Mouse (Mus musculus): ENCODE results near the gene Dnaja3. TPM values are rescaled to one million over a fixed set of nuclear protein-coding genes. Genes with fewer than 3 reads are reported as not detected.

Gene Dnaja3
- polyA plus RNA-seq, 1 experiment from 2014 or later: 37.8 TPM

GRCm38 (mm10) chr16:4605514-4606131, 34.2 kb upstream of the Dnaja3 start:
- Histone ChIP-seq H3K36me3 (ENCODE audit: insufficient read depth, low read length) (no peaks in the 10 kb centered on the region), H3K4me1 (ENCODE audit: insufficient read depth, low read depth, low read length) (peaks cover 28% of the 10 kb centered on the region; the same call in 1 of the 2 replicates), H3K9ac (replicated peaks; ENCODE audit: low read depth) (no peak overlapping the region), H3K9me3 (ENCODE audit: low read length) (no peaks in the 10 kb centered on the region), H3K27ac (ENCODE audit: low read length) (peak overlapping the region; percentile 64), H3K4me2 (replicated peaks; ENCODE audit: low read depth, low read length) (no peak overlapping the region), H3K4me3 (ENCODE audit: low read depth, low read length) (no peak overlapping the region), H3K27me3 (replicated peaks; ENCODE audit: insufficient read depth, low read length) (no peaks in the 10 kb centered on the region)
- WGBS: 60% methylated on average over 13 of the region's 13 CpGs
- TF ChIP-seq CTCF (IDR thresholded peaks at IDR 0.05): no peak
- DNase-seq (ENCODE audit: low spot score): no peak
- no peak for ATAC-seq

- 0 out of 2 replicates have a peak, but pooled peaks cover 5% of the 10 kb centered on the region for H3K36me3 ChIP-seq (ENCODE audit: insufficient read depth, low read length)
- no peak overlapping the region for H3K4me2 ChIP-seq (replicated peaks; ENCODE audit: low read depth, low read length)
- H3K27ac ChIP-seq (ENCODE audit: low read length): peak overlapping the region; percentile 64
- H3K4me1 ChIP-seq (ENCODE audit: insufficient read depth, low read depth, low read length): peaks cover 28% of the 10 kb centered on the region; the same call in 1 of the 2 replicates
- DNase-seq (ENCODE audit: low spot score): peak; percentile 76
- ATAC-seq: peak; percentile 62
- no peaks in the 10 kb centered on the region for H3K9me3 ChIP-seq (ENCODE audit: low read length)
- no peak overlapping the region for H3K9ac ChIP-seq (replicated peaks; ENCODE audit: low read depth)
- no peak overlapping the region for H3K4me3 ChIP-seq (ENCODE audit: low read depth, low read length)
- 7% methylated on average over 5 of the region's 5 CpGs for WGBS
- H3K27me3 ChIP-seq (replicated peaks; ENCODE audit: insufficient read depth, low read length): no peaks in the 10 kb centered on the region
- TF ChIP-seq CTCF (IDR thresholded peaks at IDR 0.05) (peak; percentile 78), EP300 (IDR thresholded peaks at IDR 0.05) (peak; percentile 74)
Measured at GRCm38 (mm10) chr16:4606431-4607084, 33.2 kb upstream of the Dnaja3 start.

GRCm38 (mm10) chr16:4607818-4608531, 31.8 kb upstream of the Dnaja3 start:
- H3K4me1 ChIP-seq (ENCODE audit: insufficient read depth, low read depth, low read length): peaks cover 26% of the 10 kb centered on the region; the same call in 1 of the 2 replicates
- no peaks in the 10 kb centered on the region for H3K9me3 ChIP-seq (ENCODE audit: low read length)
- H3K27ac ChIP-seq (ENCODE audit: low read length): 0 out of 2 replicates have a peak overlapping the region, but pooled peaks have one; percentile 32
- 40% methylated on average over 9 of the region's 9 CpGs for WGBS
- no peaks in the 10 kb centered on the region for H3K27me3 ChIP-seq (replicated peaks; ENCODE audit: insufficient read depth, low read length)
- H3K36me3 ChIP-seq (ENCODE audit: insufficient read depth, low read length): 0 out of 2 replicates have a peak, but pooled peaks cover 12% of the 10 kb centered on the region
- DNase-seq (ENCODE audit: low spot score): peak; percentile 89
- no peak overlapping the region for H3K4me3 ChIP-seq (ENCODE audit: low read depth, low read length)
- TF ChIP-seq EP300 (IDR thresholded peaks at IDR 0.05): no peak
- peak; percentile 98 for TF ChIP-seq CTCF (IDR thresholded peaks at IDR 0.05)
- no peak overlapping the region for H3K9ac ChIP-seq (replicated peaks; ENCODE audit: low read depth)
- H3K4me2 ChIP-seq (replicated peaks; ENCODE audit: low read depth, low read length): no peak overlapping the region
- ATAC-seq: peak; percentile 53

- 0 out of 2 replicates have a peak, but pooled peaks cover 13% of the 10 kb centered on the region for H3K36me3 ChIP-seq (ENCODE audit: insufficient read depth, low read length)
- H3K4me3 ChIP-seq (ENCODE audit: low read depth, low read length): no peak overlapping the region
- WGBS: 62% methylated on average over 17 of the region's 19 CpGs
- no peaks in the 10 kb centered on the region for H3K9me3 ChIP-seq (ENCODE audit: low read length)
- no peak for TF ChIP-seq EP300 (IDR thresholded peaks at IDR 0.05)
- TF ChIP-seq CTCF (IDR thresholded peaks at IDR 0.05): no peak
- no peak for DNase-seq (ENCODE audit: low spot score)
- ATAC-seq: peak; percentile 14; the same call in 1 of the 2 replicates
- peaks cover 22% of the 10 kb centered on the region; the same call in 1 of the 2 replicates for H3K4me1 ChIP-seq (ENCODE audit: insufficient read depth, low read depth, low read length)
- no peaks in the 10 kb centered on the region for H3K27me3 ChIP-seq (replicated peaks; ENCODE audit: insufficient read depth, low read length)
- H3K9ac ChIP-seq (replicated peaks; ENCODE audit: low read depth): no peak overlapping the region
- H3K27ac ChIP-seq (ENCODE audit: low read length): no peak overlapping the region
- H3K4me2 ChIP-seq (replicated peaks; ENCODE audit: low read depth, low read length): no peak overlapping the region
Measured at GRCm38 (mm10) chr16:4608532-4609059, 31.2 kb upstream of the Dnaja3 start.

GRCm38 (mm10) chr16:4611193-4611592, 28.6 kb upstream of the Dnaja3 start:
- no peaks in the 10 kb centered on the region for H3K27me3 ChIP-seq (replicated peaks; ENCODE audit: insufficient read depth, low read length)
- H3K9me3 ChIP-seq (ENCODE audit: low read length): no peaks in the 10 kb centered on the region
- H3K4me3 ChIP-seq (ENCODE audit: low read depth, low read length): no peak overlapping the region
- H3K4me1 ChIP-seq (ENCODE audit: insufficient read depth, low read depth, low read length): peaks cover 5% of the 10 kb centered on the region; the same call in 1 of the 2 replicates
- DNase-seq (ENCODE audit: low spot score) (no peak), ATAC-seq (no peak)
- TF ChIP-seq EP300 (IDR thresholded peaks at IDR 0.05) (no peak), CTCF (IDR thresholded peaks at IDR 0.05) (no peak)
- no peak overlapping the region for H3K4me2 ChIP-seq (replicated peaks; ENCODE audit: low read depth, low read length)
- 0 out of 2 replicates have a peak, but pooled peaks cover 17% of the 10 kb centered on the region for H3K36me3 ChIP-seq (ENCODE audit: insufficient read depth, low read length)
- H3K9ac ChIP-seq (replicated peaks; ENCODE audit: low read depth): no peak overlapping the region
- H3K27ac ChIP-seq (ENCODE audit: low read length): no peak overlapping the region
- WGBS: 76% methylated on average over 5 of the region's 5 CpGs

- 83% methylated on average over 7 of the region's 7 CpGs for WGBS
- Histone ChIP-seq H3K9ac (replicated peaks; ENCODE audit: low read depth) (no peak overlapping the region), H3K36me3 (ENCODE audit: insufficient read depth, low read length) (0 out of 2 replicates have a peak, but pooled peaks cover 17% of the 10 kb centered on the region), H3K4me1 (ENCODE audit: insufficient read depth, low read depth, low read length) (peaks cover under 1% of the 10 kb centered on the region; the same call in 1 of the 2 replicates), H3K4me3 (ENCODE audit: low read depth, low read length) (no peak overlapping the region), H3K4me2 (replicated peaks; ENCODE audit: low read depth, low read length) (no peak overlapping the region), H3K9me3 (ENCODE audit: low read length) (no peaks in the 10 kb centered on the region), H3K27ac (ENCODE audit: low read length) (no peak overlapping the region), H3K27me3 (replicated peaks; ENCODE audit: insufficient read depth, low read length) (no peaks in the 10 kb centered on the region)
- DNase-seq (ENCODE audit: low spot score) (no peak), ATAC-seq (no peak)
- TF ChIP-seq CTCF (IDR thresholded peaks at IDR 0.05): peak; percentile 45
- no peak for TF ChIP-seq EP300 (IDR thresholded peaks at IDR 0.05)
Measured at GRCm38 (mm10) chr16:4611676-4612075, 28.1 kb upstream of the Dnaja3 start.
